Mouse (Mus musculus) gastrocnemius, postnatal 10 days (tissue): ENCODE measurements at regions not wholly inside any gene's neighbourhood (a gene's known extent, or its start where the extent isn't known, plus 50 kb on each side); places are given as distances from the start of the nearest gene placed in this dataset.

Source experiments
- DNase-seq: peaks from one replicate; pipeline ENCODE4 v3.0.0; 2021; ENCODE audit warnings: mixed read lengths

DNA sequence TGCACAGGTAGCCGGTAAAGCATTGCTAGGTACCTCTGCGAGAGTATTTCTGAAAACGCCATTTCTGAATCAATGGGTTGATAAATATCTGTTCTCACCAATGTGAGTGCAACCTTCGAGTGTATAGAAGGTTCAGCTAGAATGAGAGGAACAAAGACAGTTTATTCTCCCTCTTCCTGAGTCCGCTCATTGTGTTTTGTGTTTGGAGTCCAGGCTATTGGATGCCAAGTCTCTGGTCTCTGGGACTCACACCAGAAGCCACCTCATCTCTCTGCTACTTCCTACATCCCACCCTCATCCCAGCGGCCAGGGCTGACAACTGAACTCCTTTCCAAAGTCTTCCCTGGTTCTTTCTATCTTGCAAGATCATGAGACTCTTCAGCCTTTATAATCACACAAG lies 62.7 kb downstream of the Lrrc30 start:
- no peak for DNase-seq

DNA sequence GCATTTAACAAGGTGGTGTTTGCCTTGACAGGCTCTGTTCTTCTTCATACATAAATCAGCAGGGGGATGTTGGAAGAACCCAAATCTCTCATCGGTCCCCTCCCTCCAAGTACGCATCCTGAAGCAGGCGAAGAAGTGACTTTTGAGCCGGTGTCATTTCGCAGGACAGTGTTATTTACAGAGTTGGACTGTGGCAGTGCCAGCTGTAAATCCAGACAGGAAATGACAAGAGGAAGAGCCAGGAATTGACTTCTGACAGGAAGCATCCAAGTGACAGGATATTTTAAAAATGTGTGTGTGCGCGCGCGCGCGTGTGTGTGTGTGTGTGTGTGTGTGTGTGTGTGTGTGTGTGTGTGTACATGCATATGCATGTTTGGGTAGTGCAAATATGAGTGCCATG lies 66.3 kb downstream of the Lrrc30 start:
- no peak for DNase-seq

DNA sequence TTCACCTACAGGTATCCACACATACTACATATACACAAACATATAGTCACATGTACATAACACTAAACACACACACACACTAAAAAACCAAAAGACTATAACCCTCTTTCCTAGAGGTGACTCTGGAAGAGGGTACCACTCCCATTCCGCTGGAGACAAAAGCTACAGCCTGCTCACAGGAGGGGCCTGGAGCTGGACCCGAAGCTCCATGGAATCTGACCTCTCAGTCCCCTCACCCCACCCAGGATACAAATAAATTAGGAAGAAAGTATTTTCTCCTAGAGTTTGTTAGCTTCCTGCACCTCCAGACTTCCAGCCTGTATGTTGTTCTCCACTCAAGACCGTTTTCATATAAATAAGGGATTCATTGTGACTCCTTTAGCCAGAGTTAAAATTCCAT lies 66.8 kb downstream of the Lrrc30 start:
- no peak for DNase-seq

DNA sequence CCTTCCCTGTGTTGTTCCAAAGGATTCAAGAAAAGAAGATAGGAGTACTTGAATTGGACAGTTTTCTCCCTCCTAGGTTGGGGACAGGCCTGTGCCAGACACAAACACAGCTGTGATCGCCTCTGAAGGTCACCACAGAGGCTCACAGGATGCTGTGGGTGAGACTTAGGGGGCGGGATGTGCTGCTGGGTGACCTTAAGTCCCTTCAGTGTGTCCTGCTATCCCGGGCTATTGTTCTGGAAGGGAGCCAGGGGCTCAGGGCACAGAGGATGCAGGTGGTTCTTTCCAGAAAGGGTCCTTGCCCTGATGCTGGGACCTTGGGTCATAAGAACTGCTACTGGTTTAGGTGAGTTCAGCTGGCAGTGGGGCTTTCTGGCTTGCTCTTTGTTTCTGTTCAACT lies 67.7 kb downstream of the Lrrc30 start:
- no peak for DNase-seq

DNA sequence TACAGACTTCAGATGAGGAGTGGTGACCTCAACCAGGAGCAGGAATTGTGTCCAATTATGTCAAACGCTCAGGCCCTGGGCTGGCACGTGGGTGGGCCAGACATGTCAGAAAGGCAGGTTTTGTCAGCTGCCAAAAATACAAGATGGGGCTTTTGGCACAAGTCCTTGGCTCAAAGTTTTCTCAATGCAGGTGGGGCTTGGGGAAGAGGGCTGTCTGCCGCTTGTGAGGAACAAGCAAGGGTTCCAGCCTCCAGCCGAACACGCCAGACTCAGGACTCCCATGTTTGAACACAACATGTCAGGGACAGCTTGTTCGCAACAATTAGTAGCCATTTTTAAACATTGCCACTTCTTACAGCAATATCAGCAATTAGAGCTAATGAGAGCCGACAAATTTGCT lies 69.5 kb downstream of the Lrrc30 start:
- no peak for DNase-seq

DNA sequence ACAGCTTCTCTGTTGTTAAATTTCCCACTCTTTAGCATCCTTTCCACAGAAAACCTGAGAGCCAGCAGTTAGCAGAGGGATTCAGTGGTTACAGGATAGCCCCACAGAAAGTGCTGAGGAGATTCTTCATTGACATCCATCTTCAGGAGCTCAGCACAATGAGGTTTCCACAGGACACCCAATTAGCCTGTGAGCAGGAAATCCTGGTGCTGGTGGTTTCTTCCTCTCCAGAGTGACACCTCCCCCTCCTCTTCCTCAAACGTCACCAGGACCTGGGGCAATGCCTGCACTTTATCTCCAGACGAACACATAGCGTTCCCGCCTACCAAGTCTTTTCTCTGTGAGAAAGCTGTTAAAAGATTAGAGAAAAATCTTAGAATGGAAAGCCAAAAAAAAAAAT lies 70.7 kb downstream of the Lrrc30 start:
- DNase-seq: no peak

DNA sequence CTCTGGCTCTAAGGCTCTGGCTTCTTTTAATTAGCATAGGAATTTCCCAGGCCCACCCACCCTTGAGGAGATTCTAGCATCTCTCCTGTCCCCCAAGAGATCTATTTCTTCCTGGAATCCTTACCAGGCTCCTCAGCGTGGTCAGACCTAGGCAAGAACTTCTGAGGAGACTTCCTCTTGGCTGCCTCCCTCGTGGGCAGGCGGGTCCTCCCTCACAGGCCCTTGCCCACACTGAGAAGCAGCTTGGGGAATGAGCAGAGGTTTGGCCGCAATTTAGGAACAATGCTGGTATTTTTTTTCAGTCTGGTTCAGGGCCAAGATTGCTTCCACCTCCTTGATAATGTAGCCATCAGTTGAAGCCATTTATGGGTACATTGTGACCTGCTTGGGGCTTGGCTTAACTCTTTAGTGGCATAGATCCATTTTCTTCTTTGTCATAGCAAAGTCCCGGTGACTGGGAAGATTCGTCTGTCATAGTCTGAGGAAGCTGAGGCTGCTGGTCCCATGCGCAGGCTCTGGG lies 75.1 kb downstream of the Lrrc30 start:
- DNase-seq: no peak

DNA sequence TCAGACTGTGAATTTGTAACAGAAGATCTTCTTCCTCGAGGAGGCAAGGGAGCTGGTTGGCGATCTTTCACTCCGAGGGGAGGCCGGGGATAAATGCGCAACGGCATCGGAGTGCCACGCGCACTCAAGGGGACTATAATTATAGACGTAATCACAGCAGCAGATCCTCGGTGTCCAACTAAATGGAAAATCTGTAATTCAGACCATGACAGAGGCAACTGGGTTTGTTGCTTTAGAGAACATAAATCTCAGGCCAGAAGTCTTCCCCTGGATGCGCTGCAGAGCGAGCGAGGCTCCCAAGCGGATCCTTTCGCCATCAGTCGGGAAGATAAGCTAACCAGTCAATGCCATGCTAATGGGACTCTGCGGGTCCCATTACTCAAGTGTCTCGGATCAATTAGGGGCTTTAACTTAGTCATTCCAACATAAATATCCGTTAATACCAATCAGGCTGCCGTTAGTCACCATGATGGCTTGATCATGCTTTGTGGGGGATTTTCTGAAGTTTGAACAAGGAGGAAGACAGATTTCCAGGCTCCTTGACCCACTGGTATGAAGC lies 79.9 kb downstream of the Lrrc30 start:
- no peak for DNase-seq

DNA sequence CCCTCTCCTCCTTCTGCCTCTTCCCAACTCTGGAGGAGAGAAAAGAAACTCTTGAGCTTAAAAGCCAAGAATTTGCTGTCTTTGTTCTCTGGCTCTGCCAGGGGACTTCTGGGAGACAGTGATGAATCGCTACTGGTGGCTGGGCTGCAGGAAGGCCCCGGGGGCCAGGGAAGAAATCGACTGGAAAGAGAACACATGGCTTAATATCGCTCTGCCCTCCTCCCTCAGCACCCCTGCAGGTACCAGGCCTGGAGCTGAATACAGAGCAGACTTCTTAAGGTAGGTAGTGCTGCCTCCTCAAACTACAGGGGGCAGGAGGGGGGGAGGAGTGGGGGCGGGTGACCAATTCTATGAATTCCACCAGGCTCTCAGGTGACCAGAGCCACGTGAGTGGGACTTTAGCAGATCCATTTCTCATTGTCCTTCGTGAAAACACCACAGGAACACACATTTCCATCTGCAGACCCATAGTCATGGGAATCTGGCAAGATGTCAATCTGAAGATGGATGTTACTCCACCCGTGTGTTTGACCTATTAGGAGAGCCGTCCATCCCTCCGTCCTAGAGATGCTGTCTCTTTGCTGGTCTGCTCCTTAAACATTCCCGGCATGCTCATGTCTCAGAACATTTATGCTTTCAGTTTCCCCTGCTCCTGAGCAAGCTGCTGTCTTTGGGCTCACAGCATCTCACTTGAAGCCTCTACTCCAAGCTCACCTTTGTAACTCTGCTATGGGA lies 83.4 kb downstream of the Lrrc30 start:
- DNase-seq: no peak

DNA sequence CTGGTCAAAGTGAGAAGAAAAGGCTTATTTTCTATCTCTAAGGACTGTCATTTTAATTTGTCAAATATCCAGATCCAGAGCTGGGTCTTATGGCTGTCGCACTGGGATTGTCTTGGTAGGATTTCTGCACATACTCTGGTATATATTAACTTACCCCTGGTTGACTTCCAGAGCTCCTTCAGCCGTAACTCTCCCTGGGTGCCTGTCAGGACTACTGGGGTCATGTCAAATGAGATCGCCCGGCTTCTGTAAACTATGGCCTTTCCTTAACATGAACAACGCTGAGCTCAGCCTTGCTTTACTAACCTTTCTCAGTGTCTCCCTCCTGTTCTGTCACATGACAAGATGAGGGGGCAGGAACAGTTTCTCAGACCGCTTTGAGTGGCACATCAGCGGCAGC lies 88.1 kb downstream of the Lrrc30 start:
- DNase-seq: no peak

DNA sequence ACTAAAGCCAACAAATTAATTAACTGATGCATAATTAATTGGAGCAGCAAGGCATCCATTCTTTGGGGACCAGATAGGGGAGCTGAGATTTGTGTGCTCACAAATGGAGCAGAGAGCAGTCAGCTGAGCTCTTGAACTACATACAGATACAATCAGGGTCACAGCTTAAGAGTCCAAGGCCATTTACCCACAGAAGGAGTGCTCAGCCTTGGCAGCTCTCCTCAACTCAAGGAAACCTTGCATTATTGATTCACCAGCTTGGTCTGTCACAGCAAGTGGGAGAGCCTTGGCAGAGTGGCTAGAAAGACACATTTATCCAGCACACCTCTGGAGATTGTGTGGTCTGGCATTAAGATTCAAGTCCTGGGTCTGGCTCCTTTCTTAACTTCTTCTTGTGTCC lies 100.2 kb downstream of the Lrrc30 start:
- DNase-seq: no peak

DNA sequence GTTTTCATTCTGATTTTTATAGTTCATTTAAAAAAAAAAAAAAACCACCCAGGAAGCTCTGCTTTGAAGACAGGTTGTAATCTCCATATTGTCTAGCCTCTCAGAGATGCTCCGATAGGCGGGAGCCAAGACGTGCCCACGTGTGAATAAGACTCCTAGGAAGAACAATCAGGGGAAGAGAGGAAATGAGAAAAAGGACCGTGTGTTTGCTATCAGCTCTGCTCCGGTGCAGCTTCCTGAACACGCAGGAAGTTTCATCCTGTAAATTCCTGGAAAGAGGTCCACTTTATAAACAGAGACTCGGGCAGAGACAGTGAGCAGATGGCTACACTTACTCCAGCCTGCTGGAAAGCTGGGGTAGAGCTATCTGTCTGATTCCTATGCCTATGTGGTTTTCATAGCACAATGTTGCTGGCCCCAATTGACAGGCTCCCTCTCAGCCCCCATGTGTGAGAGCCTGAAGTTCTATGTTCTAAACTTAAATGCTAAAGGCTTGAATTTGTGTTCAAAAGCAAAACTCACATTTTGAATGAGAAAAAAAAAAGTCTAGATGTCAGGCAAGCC lies 111.6 kb downstream of the Lrrc30 start:
- DNase-seq: no peak

DNA sequence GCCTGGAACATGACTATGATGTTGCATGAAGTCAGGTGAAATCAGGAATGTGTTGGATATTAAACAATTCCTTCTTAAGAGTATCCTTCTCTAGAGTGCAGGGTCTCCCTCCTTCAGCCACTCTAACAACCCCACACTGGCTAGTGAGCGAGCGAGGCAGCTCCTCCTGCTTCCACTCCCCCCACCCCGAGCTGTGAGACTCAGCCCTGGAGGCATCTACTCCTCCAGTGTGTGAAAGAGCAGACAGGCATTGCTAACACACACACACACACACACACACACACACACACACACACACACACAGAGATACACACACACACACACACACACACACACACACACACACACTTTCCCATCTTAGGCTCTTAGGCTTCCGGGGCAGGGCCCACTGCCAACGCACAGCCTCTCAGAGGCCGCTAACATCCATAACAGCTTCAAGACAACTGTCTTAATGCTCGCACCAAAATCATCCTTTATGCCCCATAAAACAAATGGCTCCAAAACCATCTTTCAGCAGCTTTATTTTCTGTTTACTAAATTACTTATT lies 116.8 kb downstream of the Lrrc30 start:
- DNase-seq: no peak

DNA sequence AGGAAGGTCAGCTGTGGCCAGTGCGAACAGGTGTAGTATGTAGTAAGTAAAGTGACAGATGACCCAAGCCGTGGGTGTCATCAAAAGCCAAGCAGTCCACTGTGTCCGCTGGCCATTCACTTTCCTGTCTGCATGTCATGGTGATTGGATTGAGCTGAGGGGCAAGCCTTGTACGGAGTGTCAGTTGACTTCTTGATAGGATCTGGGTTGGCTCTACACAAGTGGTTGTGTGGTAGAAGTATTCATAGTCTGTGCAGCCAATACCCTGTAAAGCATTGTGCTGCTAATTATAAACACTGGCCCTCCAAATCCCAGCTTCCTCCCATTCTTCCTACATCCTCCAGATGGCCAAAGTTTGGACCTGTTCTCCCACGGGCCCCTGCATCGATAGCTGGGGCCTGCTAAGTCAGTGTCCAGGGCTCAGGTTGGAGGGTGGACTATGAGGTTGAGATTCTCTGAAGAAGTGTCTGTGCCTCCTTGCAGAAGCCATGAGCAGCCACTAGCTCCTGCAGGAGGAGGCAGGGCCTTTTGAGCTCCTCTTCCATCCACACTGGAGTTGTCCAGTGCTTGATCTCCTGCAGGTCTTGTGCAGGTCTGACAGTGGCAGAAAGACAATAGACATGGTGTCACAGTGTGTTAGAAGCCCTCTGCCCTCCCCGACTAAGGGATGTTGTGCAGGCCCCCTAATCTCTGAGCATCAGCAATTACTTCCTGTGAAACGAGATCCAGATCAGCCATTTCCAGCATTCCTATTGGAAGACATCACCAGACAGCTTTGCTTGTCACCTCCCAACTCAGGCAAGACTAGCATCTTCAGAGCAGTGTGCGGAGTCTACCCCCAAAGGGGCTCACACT lies 117.9 kb downstream of the Lrrc30 start:
- DNase-seq: no peak

DNA sequence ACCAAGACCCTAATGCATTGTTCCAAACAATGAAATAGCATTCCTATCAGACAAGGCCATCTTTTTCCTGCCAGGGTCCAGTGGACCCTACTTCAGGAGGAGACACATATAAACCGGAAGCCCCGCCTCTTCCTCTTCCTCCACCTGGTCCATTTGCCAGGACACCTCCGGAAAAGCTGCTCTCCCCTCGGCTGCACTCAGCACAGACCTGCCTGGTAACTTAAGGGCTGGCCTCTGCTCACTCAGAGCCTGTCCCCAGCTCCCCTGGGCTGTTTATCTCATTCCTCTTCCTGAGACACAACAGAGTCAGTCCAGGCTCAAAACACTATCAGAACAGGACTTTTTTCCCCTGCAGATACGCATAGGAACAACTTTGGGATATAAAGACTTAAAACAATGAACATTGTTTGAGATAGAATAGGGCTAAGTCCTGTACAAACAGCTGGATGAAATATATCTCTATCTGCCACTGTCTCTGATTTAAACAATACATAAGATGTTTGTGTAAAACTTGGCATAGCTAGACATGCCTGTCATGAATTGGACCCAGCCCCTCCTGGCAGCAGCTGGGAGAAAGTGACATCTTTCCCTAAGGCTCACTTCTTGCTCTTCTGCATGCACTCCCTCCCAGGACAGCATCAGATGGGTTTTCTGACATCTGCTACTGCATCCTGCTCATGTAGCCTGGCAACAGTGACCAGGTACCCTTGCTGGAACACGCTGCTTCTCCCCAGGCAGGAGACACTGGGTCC lies 119.6 kb downstream of the Lrrc30 start:
- no peak for DNase-seq

DNA sequence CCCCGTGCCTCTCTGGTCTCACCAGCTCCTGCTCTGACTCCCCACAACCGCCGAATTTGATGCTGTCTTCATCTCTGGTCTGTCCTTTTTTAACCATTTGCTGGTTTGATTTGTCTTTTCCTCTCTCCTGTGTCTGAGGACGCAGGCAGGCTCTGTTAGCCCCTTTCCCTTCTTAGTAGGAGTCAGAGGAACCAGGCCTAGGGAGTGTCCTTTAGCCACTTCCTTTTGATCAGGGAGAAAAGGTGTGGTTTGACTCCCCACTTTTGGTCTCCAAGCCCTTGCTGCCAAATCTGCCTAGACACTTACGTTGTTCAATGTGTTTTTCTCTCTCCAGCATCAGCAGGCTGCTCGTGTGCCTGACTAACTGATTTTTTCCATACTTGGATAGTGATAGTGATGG lies 120.5 kb downstream of the Lrrc30 start:
- DNase-seq: no peak

DNA sequence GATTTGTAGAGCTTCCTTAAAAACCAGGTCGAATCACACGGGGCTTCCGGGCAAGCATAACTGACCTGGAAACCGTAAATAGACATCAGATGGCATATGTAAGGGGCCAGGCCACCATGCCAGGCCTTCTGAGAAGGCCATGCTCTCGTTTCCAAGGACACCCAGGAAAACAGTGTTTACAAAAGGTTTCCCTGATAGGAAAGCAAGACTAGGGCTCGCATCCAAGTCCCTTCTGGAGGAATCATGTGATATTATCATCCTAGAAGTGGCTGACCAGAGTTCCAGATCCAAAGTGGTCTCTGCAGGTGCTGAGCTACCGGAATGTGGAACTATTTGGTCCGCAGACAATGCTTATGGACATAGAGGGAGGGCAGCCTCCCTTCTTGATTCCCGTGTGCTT lies 122.6 kb downstream of the Lrrc30 start:
- DNase-seq: no peak

DNA sequence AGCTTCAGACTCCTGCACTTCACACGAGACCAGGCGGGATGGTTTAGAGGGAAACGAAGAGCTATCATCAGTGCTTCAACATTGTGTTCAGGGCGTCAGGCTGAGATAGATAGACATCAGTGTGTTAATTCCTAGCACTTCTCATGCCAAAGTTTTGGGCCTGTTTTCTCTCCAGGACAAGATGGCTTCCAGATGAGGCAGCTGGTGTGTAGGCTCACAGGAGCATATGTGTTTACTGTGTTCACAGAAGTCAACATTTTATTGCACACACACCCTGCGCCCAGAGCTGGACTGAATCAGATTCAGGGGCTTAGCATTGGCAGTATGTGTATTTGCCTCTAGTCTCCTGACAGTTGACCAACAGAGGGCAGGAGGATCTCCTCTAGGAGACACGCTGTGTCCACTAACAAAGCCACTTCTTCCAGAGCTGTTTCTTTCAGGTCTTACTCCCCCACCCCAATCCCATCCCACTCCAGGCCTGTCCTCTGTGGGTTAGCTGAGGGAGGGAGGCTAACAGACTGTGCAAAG lies 123.4 kb downstream of the Lrrc30 start:
- DNase-seq: no peak

DNA sequence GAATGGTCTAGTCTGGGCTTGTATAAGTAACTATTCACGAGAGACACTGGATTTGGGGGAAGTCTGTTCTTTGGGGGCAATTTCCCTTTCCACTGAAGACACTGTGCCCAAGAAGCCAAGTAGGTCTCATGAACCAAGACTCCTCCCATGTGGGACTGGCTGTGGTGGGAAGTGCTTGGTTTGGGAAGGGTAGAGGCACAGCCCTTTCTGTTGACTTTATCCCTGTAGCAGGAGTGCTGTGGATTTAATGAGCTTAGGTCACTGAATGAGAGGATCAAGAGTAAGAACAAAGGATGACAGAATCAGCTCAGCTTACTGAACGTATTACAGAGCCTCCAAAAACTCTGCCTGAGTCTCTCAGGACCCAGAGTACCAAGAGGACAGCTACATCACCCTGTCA lies 124.2 kb downstream of the Lrrc30 start:
- no peak for DNase-seq

DNA sequence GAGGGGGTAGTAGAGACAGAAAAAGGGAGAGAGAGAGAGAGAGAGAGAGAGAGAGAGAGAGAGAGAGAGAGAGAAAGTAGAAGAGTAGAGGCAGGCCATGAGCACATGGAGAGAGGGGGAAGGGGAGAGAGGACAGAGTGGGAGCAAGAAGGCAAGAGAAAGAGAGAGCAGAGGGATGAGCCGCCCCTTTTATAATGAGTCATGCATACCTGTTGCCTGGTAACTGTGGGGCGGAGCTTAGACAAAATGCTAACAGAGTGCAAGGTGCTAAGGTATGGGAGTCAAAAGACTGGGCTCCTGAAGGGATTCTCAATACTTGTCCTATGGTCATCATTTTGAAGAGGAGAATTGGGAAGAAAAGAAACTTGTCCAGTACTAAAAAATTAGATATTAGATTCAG lies 126.1 kb downstream of the Lrrc30 start:
- DNase-seq: no peak

DNA sequence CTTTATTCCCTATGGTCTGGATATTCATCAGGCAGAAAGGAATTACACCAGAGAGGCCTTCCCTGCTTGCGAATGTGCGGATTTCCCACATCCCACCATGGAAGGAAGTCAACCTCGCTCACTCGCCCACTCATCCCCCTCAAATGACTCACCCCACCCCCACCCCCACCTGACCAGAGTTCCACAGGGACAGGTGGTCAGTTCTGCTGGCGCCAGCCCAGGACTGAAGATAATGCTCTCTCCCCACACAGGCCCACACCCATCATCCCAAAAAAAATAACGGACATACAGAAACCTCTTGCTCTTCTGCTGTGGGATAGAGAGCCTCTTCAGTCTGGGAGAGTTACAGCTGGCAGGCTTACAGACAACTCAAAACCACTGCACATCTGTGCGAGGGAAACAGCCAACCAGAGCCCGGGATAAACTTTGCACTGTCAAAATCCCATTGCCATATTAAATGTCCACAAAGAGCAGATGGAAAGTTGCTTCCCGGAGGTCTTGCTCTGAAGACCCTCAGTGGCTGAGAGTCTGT lies 128.0 kb downstream of the Lrrc30 start:
- DNase-seq: no peak
